Mouse (Mus musculus): Measurements from ENCODE around the gene Dnajc11. TPM values are rescaled to one million over a fixed set of nuclear protein-coding genes. Genes with fewer than 3 reads are reported as not detected.

Gene Dnajc11
- polyA plus RNA-seq, 1 experiment: 7.6 TPM

- peaks cover 7% of the 10 kb centered on the region for H3K9me3 ChIP-seq (ENCODE audit: control insufficient read depth, low read length)
- peaks cover 14% of the 10 kb centered on the region for H3K4me1 ChIP-seq (ENCODE audit: control insufficient read depth)
- TF ChIP-seq TAL1 (IDR thresholded peaks at IDR 0.05; ENCODE audit: low read length) (no peak), GATA1 (IDR thresholded peaks at IDR 0.05; ENCODE audit: low read length) (no peak)
- no peak overlapping the region for H3K4me3 ChIP-seq (replicated peaks)
- no peaks in the 10 kb centered on the region for H3K36me3 ChIP-seq (ENCODE audit: control insufficient read depth)
- H3K27me3 ChIP-seq (ENCODE audit: control insufficient read depth): peaks cover 5% of the 10 kb centered on the region; the same call in 1 of the 2 replicates
Measured at GRCm38 (mm10) chr4:151902046-151902688, 31.3 kb upstream of the Dnajc11 start.

- Histone ChIP-seq H3K4me3 (replicated peaks) (no peak overlapping the region), H3K4me1 (ENCODE audit: control insufficient read depth) (peaks cover 14% of the 10 kb centered on the region), H3K36me3 (ENCODE audit: control insufficient read depth) (no peaks in the 10 kb centered on the region), H3K27me3 (ENCODE audit: control insufficient read depth) (peaks cover 8% of the 10 kb centered on the region; the same call in 1 of the 2 replicates), H3K9me3 (ENCODE audit: control insufficient read depth, low read length) (peaks cover 6% of the 10 kb centered on the region)
- TF ChIP-seq GATA1 (IDR thresholded peaks at IDR 0.05; ENCODE audit: low read length) (no peak), TAL1 (IDR thresholded peaks at IDR 0.05; ENCODE audit: low read length) (no peak)
Measured at GRCm38 (mm10) chr4:151902689-151903241, 30.7 kb upstream of the Dnajc11 start.

- peaks cover 8% of the 10 kb centered on the region; the same call in 1 of the 2 replicates for H3K27me3 ChIP-seq (ENCODE audit: control insufficient read depth)
- peaks cover 18% of the 10 kb centered on the region for H3K4me1 ChIP-seq (ENCODE audit: control insufficient read depth)
- no peak overlapping the region for H3K4me3 ChIP-seq (replicated peaks)
- H3K36me3 ChIP-seq (ENCODE audit: control insufficient read depth): no peaks in the 10 kb centered on the region
- TF ChIP-seq TAL1 (IDR thresholded peaks at IDR 0.05; ENCODE audit: low read length) (no peak), GATA1 (IDR thresholded peaks at IDR 0.05; ENCODE audit: low read length) (no peak)
- H3K9me3 ChIP-seq (ENCODE audit: control insufficient read depth, low read length): peaks cover 6% of the 10 kb centered on the region
Measured at GRCm38 (mm10) chr4:151904098-151904497, 29.4 kb upstream of the Dnajc11 start.

GRCm38 (mm10) chr4:151905621-151906020, 27.9 kb upstream of the Dnajc11 start:
- Histone ChIP-seq H3K27me3 (ENCODE audit: control insufficient read depth) (peaks cover 8% of the 10 kb centered on the region; the same call in 1 of the 2 replicates), H3K4me1 (ENCODE audit: control insufficient read depth) (peaks cover 18% of the 10 kb centered on the region), H3K36me3 (ENCODE audit: control insufficient read depth) (no peaks in the 10 kb centered on the region), H3K9me3 (ENCODE audit: control insufficient read depth, low read length) (no peaks in the 10 kb centered on the region), H3K4me3 (replicated peaks) (no peak overlapping the region)
- TF ChIP-seq TAL1 (IDR thresholded peaks at IDR 0.05; ENCODE audit: low read length) (no peak), GATA1 (IDR thresholded peaks at IDR 0.05; ENCODE audit: low read length) (no peak)

- no peak overlapping the region for H3K4me3 ChIP-seq (replicated peaks)
- TF ChIP-seq TAL1 (IDR thresholded peaks at IDR 0.05; ENCODE audit: low read length) (no peak), GATA1 (IDR thresholded peaks at IDR 0.05; ENCODE audit: low read length) (no peak)
- H3K36me3 ChIP-seq (ENCODE audit: control insufficient read depth): no peaks in the 10 kb centered on the region
- 0 out of 2 replicates have a peak, but pooled peaks cover 8% of the 10 kb centered on the region for H3K27me3 ChIP-seq (ENCODE audit: control insufficient read depth)
- H3K4me1 ChIP-seq (ENCODE audit: control insufficient read depth): peaks cover 10% of the 10 kb centered on the region
- peaks cover 3% of the 10 kb centered on the region; the same call in 1 of the 2 replicates for H3K9me3 ChIP-seq (ENCODE audit: control insufficient read depth, low read length)
Measured at GRCm38 (mm10) chr4:151907577-151908343, 25.7 kb upstream of the Dnajc11 start.

GRCm38 (mm10) chr4:151908809-151909208, 24.7 kb upstream of the Dnajc11 start:
- TF ChIP-seq GATA1 (IDR thresholded peaks at IDR 0.05; ENCODE audit: low read length) (no peak), TAL1 (IDR thresholded peaks at IDR 0.05; ENCODE audit: low read length) (no peak)

GRCm38 (mm10) chr4:151916271-151916670, 17.2 kb upstream of the Dnajc11 start:
- TF ChIP-seq GATA1 (IDR thresholded peaks at IDR 0.05; ENCODE audit: low read length) (no peak), TAL1 (IDR thresholded peaks at IDR 0.05; ENCODE audit: low read length) (no peak)
- H3K36me3 ChIP-seq (ENCODE audit: control insufficient read depth): no peaks in the 10 kb centered on the region
- H3K4me1 ChIP-seq (ENCODE audit: control insufficient read depth): peaks cover 26% of the 10 kb centered on the region
- no peak overlapping the region for H3K4me3 ChIP-seq (replicated peaks)
- H3K27me3 ChIP-seq (ENCODE audit: control insufficient read depth): no peaks in the 10 kb centered on the region; the same call in 1 of the 2 replicates
- H3K9me3 ChIP-seq (ENCODE audit: control insufficient read depth, low read length): peaks cover 18% of the 10 kb centered on the region

More at GRCm38 (mm10) chr4:151908809-151909208, 24.7 kb upstream of the Dnajc11 start:
- H3K4me3 ChIP-seq (replicated peaks): no peak overlapping the region
- H3K9me3 ChIP-seq (ENCODE audit: control insufficient read depth, low read length): peaks cover 3% of the 10 kb centered on the region; the same call in 1 of the 2 replicates
- H3K4me1 ChIP-seq (ENCODE audit: control insufficient read depth): peaks cover 4% of the 10 kb centered on the region
- H3K27me3 ChIP-seq (ENCODE audit: control insufficient read depth): 0 out of 2 replicates have a peak, but pooled peaks cover 6% of the 10 kb centered on the region
- no peaks in the 10 kb centered on the region for H3K36me3 ChIP-seq (ENCODE audit: control insufficient read depth)

- TF ChIP-seq GATA1 (IDR thresholded peaks at IDR 0.05; ENCODE audit: low read length) (no peak), TAL1 (IDR thresholded peaks at IDR 0.05; ENCODE audit: low read length) (no peak)
- H3K36me3 ChIP-seq (ENCODE audit: control insufficient read depth): no peaks in the 10 kb centered on the region; the same call in 1 of the 2 replicates
- H3K9me3 ChIP-seq (ENCODE audit: control insufficient read depth, low read length): peaks cover 33% of the 10 kb centered on the region
- peak overlapping the region; percentile 2 for H3K4me3 ChIP-seq (replicated peaks)
- peaks cover 25% of the 10 kb centered on the region for H3K4me1 ChIP-seq (ENCODE audit: control insufficient read depth)
- H3K27me3 ChIP-seq (ENCODE audit: control insufficient read depth): peaks cover 6% of the 10 kb centered on the region
Measured at GRCm38 (mm10) chr4:151919135-151919840, 14.2 kb upstream of the Dnajc11 start.

Data from erythroblast, embryonic 14.5 days (primary cell).